Mouse (Mus musculus) MEL (cell line): ENCODE results near the gene Creg1.

ENCODE experiments used
- CHD1 ChIP-seq: IDR thresholded peaks from 2 replicates; pipeline ENCODE4 v1.6.1; 2012; ENCODE audit warnings: low read depth, mild to moderate bottlenecking, inconsistent platforms, low read length, improper control_type of control experiment
- CTCF ChIP-seq, 3 experiments: IDR thresholded peaks in 2 of 3; conservative IDR thresholded peaks in 1 of 3; 2 replicates each; pipeline ENCODE4 v1.5.1; 2011 to 2012; ENCODE audit warnings: low read length in 3 of 3, low read depth in 2 of 3, mild to moderate bottlenecking in 2 of 3, improper control_type of control experiment in 1 of 3, inconsistent platforms in 1 of 3, mixed read lengths in 1 of 3, moderate library complexity in 1 of 3; ENCODE audit not compliant: control insufficient read depth in 1 of 3, insufficient read depth in 1 of 3, poor library complexity in 1 of 3, severe bottlenecking in 1 of 3
- ELF1 ChIP-seq: IDR thresholded peaks from 2 replicates; pipeline ENCODE4 v1.6.1; 2014; ENCODE audit warnings: low read depth, mild to moderate bottlenecking, inconsistent platforms, low read length, improper control_type of control experiment, moderate library complexity
- EP300 ChIP-seq, 2 experiments: IDR thresholded peaks; 2 replicates each; pipeline ENCODE4 v1.6.1; 2011; ENCODE audit warnings: improper control_type of control experiment in 2 of 2, low read length in 2 of 2, low read depth in 1 of 2, mild to moderate bottlenecking in 1 of 2
- GATA1 ChIP-seq: IDR thresholded peaks from 2 replicates; pipeline ENCODE4 v1.6.1; 2011; ENCODE audit warnings: low read depth, low read length, improper control_type of control experiment
- HCFC1 ChIP-seq: IDR thresholded peaks from 2 replicates; pipeline ENCODE4 v1.6.1; 2012; ENCODE audit warnings: low read depth, mild to moderate bottlenecking, inconsistent platforms, low read length, improper control_type of control experiment, moderate library complexity
- MEF2A ChIP-seq: IDR thresholded peaks from 2 replicates; pipeline ENCODE4 v1.6.1; 2014; ENCODE audit warnings: low read depth, mild to moderate bottlenecking, inconsistent platforms, low read length, improper control_type of control experiment; ENCODE audit not compliant: poor library complexity, insufficient replicate concordance, severe bottlenecking; ENCODE audit errors: extremely low read depth
- NELFE ChIP-seq: IDR thresholded peaks from 2 replicates; pipeline ENCODE4 v1.6.1; 2011; ENCODE audit warnings: low read depth, low read length, improper control_type of control experiment
- POLR2A ChIP-seq, 2 experiments: IDR thresholded peaks; 2 replicates each; pipeline ENCODE4 v1.6.1; 2011 to 2012; ENCODE audit warnings: low read length in 2 of 2, mild to moderate bottlenecking in 2 of 2, control low read depth in 1 of 2, improper control_type of control experiment in 1 of 2, low read depth in 1 of 2, moderate library complexity in 1 of 2; ENCODE audit not compliant: control insufficient read depth in 1 of 2, insufficient read depth in 1 of 2, poor library complexity in 1 of 2
- POLR2AphosphoS2 ChIP-seq: IDR thresholded peaks from 2 replicates; pipeline ENCODE4 v1.6.1; 2011; ENCODE audit warnings: low read length, improper control_type of control experiment
- SIN3A ChIP-seq: IDR thresholded peaks from 2 replicates; pipeline ENCODE4 v1.6.1; 2012; ENCODE audit warnings: low read length, improper control_type of control experiment, inconsistent platforms
- TBP ChIP-seq: IDR thresholded peaks from 2 replicates; pipeline ENCODE4 v1.8.0; 2011; ENCODE audit warnings: low read depth, low read length, improper control_type of control experiment
- USF2 ChIP-seq, 2 experiments: IDR thresholded peaks; 2 replicates each; pipeline ENCODE4 v1.6.1; 2011 to 2012; ENCODE audit warnings: improper control_type of control experiment in 2 of 2, low read length in 2 of 2, borderline replicate concordance in 1 of 2, inconsistent platforms in 1 of 2, low read depth in 1 of 2, mild to moderate bottlenecking in 1 of 2; ENCODE audit not compliant: insufficient read depth in 1 of 2
- ZMIZ1 ChIP-seq: IDR thresholded peaks from 2 replicates; pipeline ENCODE4 v1.6.1; 2012; ENCODE audit warnings: low read depth, mild to moderate bottlenecking, inconsistent platforms, low read length, improper control_type of control experiment, moderate library complexity

DNA sequence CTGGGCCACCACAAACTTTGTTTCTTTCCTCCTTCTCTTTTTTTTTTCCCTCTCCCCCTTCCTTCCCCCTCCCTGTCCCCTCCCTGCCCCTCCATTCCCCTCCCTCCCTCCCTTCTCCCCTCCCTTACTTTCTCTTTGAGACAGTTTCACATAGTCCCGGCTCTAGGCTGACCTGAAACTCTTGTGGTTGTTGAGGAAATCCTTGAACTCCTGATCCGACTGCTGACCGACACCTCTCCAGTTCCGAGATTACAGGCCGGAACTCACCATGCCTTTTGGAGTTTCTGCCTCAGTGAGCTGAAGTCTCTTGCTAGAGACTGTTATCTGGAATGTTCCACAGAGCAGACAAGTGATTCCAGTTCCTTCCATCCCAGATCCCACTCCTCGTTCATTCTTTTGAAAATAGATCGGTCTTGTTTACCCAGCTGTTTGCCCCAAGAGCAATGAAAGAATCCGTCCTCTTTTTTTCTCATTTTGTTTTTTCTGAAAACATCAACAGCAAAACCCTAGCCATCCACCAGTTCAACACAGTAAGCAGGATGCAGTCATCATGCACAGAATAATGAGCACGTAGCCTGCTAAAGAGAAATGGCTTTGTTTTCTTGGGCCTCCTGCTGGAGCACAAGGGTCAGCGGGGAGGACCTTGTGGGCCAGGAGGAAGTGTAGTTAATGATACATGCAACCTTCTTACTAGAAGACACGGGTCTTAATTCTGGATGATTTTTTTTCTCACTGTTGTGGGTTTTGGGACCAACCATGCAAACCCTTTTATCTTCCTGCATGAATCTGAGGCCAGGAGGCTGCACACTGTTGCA, 39.1 kb upstream of the Creg1 start:
- TF ChIP-seq MEF2A = no peak
- TF ChIP-seq CTCF (IDR thresholded peaks at IDR 0.05 in 2 of 3, conservative IDR thresholded peaks at IDR 0.05 in 1 of 3; ENCODE audit: control insufficient read depth in 1 of 3, insufficient read depth in 1 of 3, low read depth in 2 of 3, low read length in 3 of 3, poor library complexity in 1 of 3, severe bottlenecking in 1 of 3) = no peak
- TF ChIP-seq HCFC1 = no peak
- no peak for TF ChIP-seq EP300 (IDR thresholded peaks at IDR 0.05; ENCODE audit: low read depth in 1 of 2, low read length in 2 of 2)
- no peak for TF ChIP-seq GATA1
- no peak for TF ChIP-seq POLR2A (IDR thresholded peaks at IDR 0.05; ENCODE audit: control insufficient read depth in 1 of 2, insufficient read depth in 1 of 2, low read depth in 1 of 2, low read length in 2 of 2, poor library complexity in 1 of 2)
- no peak for TF ChIP-seq NELFE
- no peak for TF ChIP-seq CHD1
- TF ChIP-seq ELF1 = no peak
- no peak for TF ChIP-seq POLR2AphosphoS2
- TF ChIP-seq USF2 (IDR thresholded peaks at IDR 0.05; ENCODE audit: borderline replicate concordance in 1 of 2, insufficient read depth in 1 of 2, low read depth in 1 of 2, low read length in 2 of 2) = no peak
- no peak for TF ChIP-seq TBP
- TF ChIP-seq ZMIZ1 = no peak
- TF ChIP-seq SIN3A = no peak
